Mouse (Mus musculus): ENCODE measurements around the gene E130311K13Rik.

- TF ChIP-seq CTCF (IDR thresholded peaks at IDR 0.05; ENCODE audit: insufficient read depth, low read depth, low read length) (no peak), POLR2A (IDR thresholded peaks at IDR 0.05; ENCODE audit: insufficient read depth, low read depth, low read length) (no peak)
Measured at GRCm38 (mm10) chr3:63938928-63939327, 9.7 kb upstream of the E130311K13Rik start.

Data from olfactory bulb, adult 2 months (tissue).